Comparison of ENCODE assay signal across 8 mouse cellular contexts in the genomic region with DNA sequence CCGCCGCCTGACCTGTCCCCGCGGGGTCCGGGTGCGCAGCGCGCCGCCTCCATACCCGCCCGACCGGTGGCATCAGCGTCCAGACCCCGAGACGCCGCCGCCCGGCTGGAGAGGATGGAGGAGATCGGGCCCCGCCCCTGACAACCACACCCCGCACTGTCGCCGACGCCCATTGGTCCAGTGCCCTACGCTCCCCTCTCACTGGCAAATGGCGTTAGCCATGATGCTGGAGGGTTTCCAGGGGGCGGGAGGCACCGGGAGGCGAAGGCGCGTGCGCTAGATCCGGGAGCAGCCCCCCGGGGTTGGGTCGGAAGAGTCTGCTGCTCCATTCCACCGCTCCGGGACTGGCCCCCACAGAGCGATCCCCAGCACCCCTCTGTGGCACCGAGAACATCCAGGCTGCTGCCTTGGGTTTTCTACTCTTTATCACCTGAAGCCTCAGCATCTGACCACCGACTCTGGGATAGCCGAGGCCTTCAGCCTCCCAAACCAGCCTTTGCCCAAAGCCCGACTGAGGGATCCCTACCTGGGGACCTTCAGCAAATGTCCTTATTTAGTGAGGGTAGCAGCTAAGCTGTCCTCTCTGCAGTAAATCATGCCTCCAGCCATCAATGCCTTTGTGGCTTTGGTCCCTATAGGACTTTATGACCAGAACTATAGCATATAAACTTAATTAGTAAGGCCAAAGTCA. TPM values are rescaled to one million over a fixed set of nuclear protein-coding genes. Genes with fewer than 3 reads are reported as not detected.
DNase-seq lines count a peak whose midpoint lies in the region; ATAC-seq and TF ChIP-seq lines count a peak whose summit lies in the region.

TSS of gene Tulp3 (minus strand) at position 126 of the 691 bp plus-strand sequence.

- no peaks in the 10 kb centered on the region for H3K27me3 ChIP-seq in heart, embryonic 11.5 days (ENCODE audit: control insufficient read depth, insufficient read depth, low read length)
- no peaks in the 10 kb centered on the region for H3K27me3 ChIP-seq in kidney, embryonic 16.5 days (ENCODE audit: insufficient read depth, low read length)
- H3K27me3 ChIP-seq in liver, adult 2 months (ENCODE audit: control insufficient read depth, insufficient read depth, low read length): peaks cover 4% of the 10 kb centered on the region; the same call in 1 of the 2 replicates
- H3K27me3 ChIP-seq in myocyte (ENCODE audit: control insufficient read depth, insufficient read depth, insufficient read length): no peaks in the 10 kb centered on the region
- no peaks in the 10 kb centered on the region; the same call in 1 of the 2 replicates for H3K27me3 ChIP-seq in splenic B cell, adult 2 months (ENCODE audit: control insufficient read depth, insufficient read depth, low read length, poor library complexity, severe bottlenecking)

- peak within 1 kb of the TSS; percentile 65 for H3K4me3 ChIP-seq in heart, embryonic 11.5 days (ENCODE audit: low read depth, low read length)
- H3K4me3 ChIP-seq in kidney, embryonic 16.5 days (ENCODE audit: low read length): peak within 1 kb of the TSS; percentile 85
- H3K4me3 ChIP-seq in liver, adult 2 months (ENCODE audit: insufficient read depth, low read depth, low read length): peak within 1 kb of the TSS; percentile 80
- H3K4me3 ChIP-seq in myocyte: peak within 1 kb of the TSS; percentile 74

- peak within 1 kb of the TSS; percentile 73 for H3K9ac ChIP-seq in heart, embryonic 11.5 days (ENCODE audit: low read depth, low read length)
- peak within 1 kb of the TSS; percentile 82 for H3K9ac ChIP-seq in kidney, embryonic 16.5 days (replicated peaks; ENCODE audit: low read length)
- H3K9ac ChIP-seq in liver, adult 2 months (ENCODE audit: low read depth, low read length): peak within 1 kb of the TSS; percentile 54

- no peak for TF ChIP-seq CTCF in liver, adult 2 months (IDR thresholded peaks at IDR 0.05; ENCODE audit: low read depth, low read length)

- peak; percentile 99 for ATAC-seq in erythroblast, adult 5-6 weeks (replicated peaks; ENCODE audit: low FRiP score, poor library complexity, severe bottlenecking)
- peak; percentile 99 for ATAC-seq in heart, embryonic 11.5 days (replicated peaks; ENCODE audit: insufficient number of reproducible peaks, low FRiP score, low TSS enrichment)
- peak; percentile 98 for ATAC-seq in kidney, embryonic 16.5 days (ENCODE audit: low FRiP score, low TSS enrichment)

- peaks cover 12% of the 10 kb centered on the region; the same call in 1 of the 2 replicates for H3K36me3 ChIP-seq in heart, embryonic 11.5 days (ENCODE audit: control insufficient read depth, insufficient read depth, low read length)
- H3K36me3 ChIP-seq in kidney, embryonic 16.5 days (ENCODE audit: insufficient read depth, low read length): peaks cover 26% of the 10 kb centered on the region
- no peaks in the 10 kb centered on the region; the same call in 1 of the 2 replicates for H3K36me3 ChIP-seq in liver, adult 2 months (ENCODE audit: control insufficient read depth, insufficient read depth, low read length)
- H3K36me3 ChIP-seq in myocyte (ENCODE audit: control insufficient read depth, insufficient read depth): peaks cover 3% of the 10 kb centered on the region
- no peaks in the 10 kb centered on the region for H3K36me3 ChIP-seq in splenic B cell, adult 2 months (ENCODE audit: control insufficient read depth, insufficient read depth, low read length, poor library complexity, severe bottlenecking)

- peak within 1 kb of the TSS; percentile 73 for H3K27ac ChIP-seq in heart, embryonic 11.5 days (ENCODE audit: low read depth, low read length)
- peak within 1 kb of the TSS; percentile 89 for H3K27ac ChIP-seq in kidney, embryonic 16.5 days (ENCODE audit: low read length)
- H3K27ac ChIP-seq in liver, adult 2 months (replicated peaks; ENCODE audit: insufficient read depth, low read depth, low read length): peak within 1 kb of the TSS; percentile 23; the same call in 1 of the 2 replicates

- TF ChIP-seq POLR2A in liver, adult 2 months (IDR thresholded peaks at IDR 0.05; ENCODE audit: extremely low read depth, insufficient read depth, low read length): no peak
- peak; percentile 86 for TF ChIP-seq POLR2A in myocyte (IDR thresholded peaks at IDR 0.05; ENCODE audit: insufficient read length, low read depth)

- no peaks in the 10 kb centered on the region for H3K9me3 ChIP-seq in heart, embryonic 11.5 days (replicated peaks; ENCODE audit: control insufficient read depth, low read length)
- no peaks in the 10 kb centered on the region for H3K9me3 ChIP-seq in kidney, embryonic 16.5 days (ENCODE audit: low read length)

- H3K79me2 ChIP-seq in liver, adult 2 months (ENCODE audit: control insufficient read depth, insufficient read depth, low read length): no peaks in the 10 kb centered on the region
- H3K79me2 ChIP-seq in myocyte (ENCODE audit: control insufficient read depth, insufficient read depth): peaks cover 52% of the 10 kb centered on the region

- under 1% methylated on average over 34 of the region's 42 CpGs for WGBS in heart, embryonic 11.5 days (ENCODE audit: insufficient replicate concordance)
- WGBS in kidney, embryonic 16.5 days: under 1% methylated on average over 35 of the region's 42 CpGs
- 1% methylated on average over 42 of the region's 42 CpGs for WGBS in liver, adult 2 months

- H3ac ChIP-seq in myocyte (ENCODE audit: control insufficient read depth, insufficient read length): peak within 1 kb of the TSS; percentile 42

- peak; percentile 88 to 89 for DNase-seq in B cell, adult 2 months
- peak; percentile 99 for DNase-seq in brain, adult 2 months (ENCODE audit: low read depth, low spot score)
- DNase-seq in liver, adult 2 months (ENCODE audit: extremely low read depth, low read depth, low spot score): peak; percentile 26
- peak; percentile 91 for DNase-seq in splenic B cell, adult 2 months (ENCODE audit: low read depth, low spot score)

- peaks cover 4% of the 10 kb centered on the region; the same call in 1 of the 2 replicates for H3K4me1 ChIP-seq in heart, embryonic 11.5 days (ENCODE audit: control insufficient read depth, insufficient read depth, low read length)
- H3K4me1 ChIP-seq in kidney, embryonic 16.5 days (ENCODE audit: insufficient read depth, low read length): peaks cover 23% of the 10 kb centered on the region
- no peaks in the 10 kb centered on the region for H3K4me1 ChIP-seq in liver, adult 2 months (ENCODE audit: control insufficient read depth, insufficient read depth, low read length)

- peak within 1 kb of the TSS; percentile 84 for H3K4me2 ChIP-seq in heart, embryonic 11.5 days
- H3K4me2 ChIP-seq in kidney, embryonic 16.5 days (replicated peaks; ENCODE audit: low read depth, low read length): peak within 1 kb of the TSS; percentile 84
- H3K4me2 ChIP-seq in myocyte (ENCODE audit: low read depth): peak within 1 kb of the TSS; percentile 89

TF ChIP-seq in myocyte, 11 proteins besides CTCF, POLR2A, EP300 and RAD21:
- TF ChIP-seq MYOD1 (IDR thresholded peaks at IDR 0.05; ENCODE audit: control insufficient read depth in 1 of 3, insufficient read length in 2 of 3, low read depth in 2 of 3) (no peak), POLR2AphosphoS2 (IDR thresholded peaks at IDR 0.05; ENCODE audit: insufficient read length, low read depth) (peak; percentile 93)

RNA-seq across cellular contexts. Expression of gene Tulp3, which starts in this region (rescaled TPM):
- 0.38 and 0.42 TPM in 2 replicates for total RNA-seq in erythroblast, adult 5-6 weeks (2015; ENCODE audit: low replicate concordance)
- not detected in 2 replicates for total RNA-seq in erythroblast, adult 5-6 weeks (2017; ENCODE audit: low replicate concordance)
- 10.5 and 14.9 TPM in 2 replicates for polyA plus RNA-seq in heart, embryonic 11.5 days (2014; fragmentation: Nextera tagmentation; extraction: Ambion mirVana)
- polyA plus RNA-seq in kidney, embryonic 16.5 days (2015; fragmentation: Nextera tagmentation; extraction: Ambion mirVana): 24.1 and 28.4 TPM in 2 replicates
- 0.74 TPM in 2 replicates for total RNA-seq in liver, adult 2 months (2014; rRNA removed)
- polyA plus RNA-seq in liver, adult 2 months (2012; rRNA removed): 0.86 and 0.92 TPM in 2 replicates
- 22.3 TPM for polyA plus RNA-seq in myocyte (2012; fragmentation: generic; extraction: Trizol)

Comparison
In these comparisons a context has a peak if more than half of its experiments do, and no peak if none do; other contexts are left out.
1. Peak in every context shown above with its lines: DNase-seq, ATAC-seq, H3K4me3 ChIP-seq and H3K27ac ChIP-seq.
2. Peak in ATAC-seq in erythroblast, adult 5-6 weeks; RNA of the gene not detected or under 1 TPM.
3. Peak in DNase-seq, H3K4me3 ChIP-seq, H3K27ac ChIP-seq and H3K9ac ChIP-seq in liver, adult 2 months; RNA of the gene not detected or under 1 TPM.
4. DNase-seq: peak in every context shown above with its lines; median percentile 99 in brain, adult 2 months; 91 in splenic B cell, adult 2 months; 88 in B cell, adult 2 months; 26 in liver, adult 2 months.
5. H3K27ac ChIP-seq: peak in every context shown above with its lines; median percentile 89 in kidney, embryonic 16.5 days; 73 in heart, embryonic 11.5 days; 23 in liver, adult 2 months.